Mouse (Mus musculus): ENCODE measurements around the gene Plppr3.

The Plppr3 gene

GRCm38 (mm10) chr10:79815671-79816494, 58.6 kb downstream of the Plppr3 start:
- DNase-seq = peak; percentile 93

DNA sequence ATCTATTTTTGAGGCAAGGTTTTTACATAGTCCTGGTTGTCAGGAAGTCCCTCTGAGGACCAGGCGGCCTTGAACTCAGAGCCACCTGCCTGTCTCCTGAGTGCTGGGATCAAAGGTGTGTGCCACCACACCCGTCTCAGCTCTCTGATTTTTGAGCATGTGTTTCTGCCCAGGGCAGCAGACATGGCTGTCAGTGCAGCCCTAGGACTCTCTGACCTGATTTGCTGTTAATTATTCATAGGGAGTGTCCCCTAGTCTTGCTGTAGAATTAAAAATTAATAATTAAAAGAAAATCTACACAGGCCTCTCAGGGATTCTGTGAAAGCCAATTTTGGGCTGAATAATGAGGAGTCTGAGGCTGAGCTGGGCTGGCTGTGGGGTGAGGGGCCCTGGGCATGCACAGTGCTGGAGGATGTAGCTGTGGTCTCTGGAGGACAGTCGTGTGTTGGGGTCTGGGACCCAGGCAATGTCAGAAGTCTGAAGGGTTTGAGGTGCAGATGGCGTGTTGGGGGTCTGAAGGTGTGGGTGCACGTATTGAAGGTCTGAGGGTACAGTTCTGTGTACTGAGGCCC, 60.1 kb downstream of the Plppr3 start:
- DNase-seq = peak; percentile 87

DNA sequence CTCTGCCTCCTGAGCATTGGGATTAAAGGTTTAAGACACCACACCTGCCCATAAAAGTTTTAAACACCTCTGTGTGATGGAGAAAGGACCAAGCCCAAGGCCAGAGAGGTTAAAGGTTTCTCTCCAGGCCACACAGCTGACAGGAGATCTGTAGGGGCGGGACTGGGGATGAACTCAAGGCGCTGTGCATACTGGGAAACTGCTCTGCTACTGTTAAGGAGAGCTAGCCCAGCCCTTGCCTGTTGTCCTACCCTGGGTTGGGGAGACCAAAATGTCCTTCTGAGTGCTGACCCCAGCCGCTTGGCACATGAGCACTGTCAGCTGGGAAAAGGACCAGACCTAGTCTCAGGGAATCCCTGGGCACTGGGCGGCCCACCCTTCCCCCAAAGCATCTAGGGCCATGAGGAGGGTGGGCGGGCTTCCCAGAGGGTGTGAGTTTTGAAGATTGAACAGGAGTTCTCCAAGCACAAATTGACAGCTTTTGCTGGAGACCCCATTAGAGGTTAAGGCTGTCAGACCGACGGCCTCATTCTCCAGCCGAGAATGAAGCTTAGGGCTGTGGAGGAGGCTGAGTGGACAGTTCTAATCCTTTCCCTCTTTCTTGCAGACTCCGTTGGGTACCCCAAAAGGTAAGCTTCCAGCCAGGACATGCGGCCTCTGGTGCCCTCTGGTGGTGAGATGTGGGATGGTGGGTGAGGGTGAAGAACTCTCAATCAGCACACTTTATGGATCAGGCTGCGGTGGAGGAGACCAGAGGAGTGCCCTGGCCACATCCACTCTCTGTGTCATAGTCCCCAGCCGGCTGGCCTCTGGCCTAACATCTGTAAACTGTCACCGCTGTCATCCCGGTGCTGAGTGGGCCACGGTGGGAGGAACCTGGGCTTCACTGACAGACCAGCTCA, 62.4 kb downstream of the Plppr3 start:
- DNase-seq = peak; percentile 78

Measured in kidney, adult 11 months (tissue).